Mouse (Mus musculus) kidney, postnatal 10 days (tissue): ENCODE data around the gene Ubald2.
"Not testable (repeated sequence)": the region's sequence is repeated elsewhere in the genome, so short reads cannot be mapped to it uniquely, and the experiment has no call there.

Experiments used
- DNase-seq: peaks from one replicate; pipeline ENCODE4 v3.0.0; 2021; ENCODE audit warnings: mixed read lengths

Gene Ubald2

DNA sequence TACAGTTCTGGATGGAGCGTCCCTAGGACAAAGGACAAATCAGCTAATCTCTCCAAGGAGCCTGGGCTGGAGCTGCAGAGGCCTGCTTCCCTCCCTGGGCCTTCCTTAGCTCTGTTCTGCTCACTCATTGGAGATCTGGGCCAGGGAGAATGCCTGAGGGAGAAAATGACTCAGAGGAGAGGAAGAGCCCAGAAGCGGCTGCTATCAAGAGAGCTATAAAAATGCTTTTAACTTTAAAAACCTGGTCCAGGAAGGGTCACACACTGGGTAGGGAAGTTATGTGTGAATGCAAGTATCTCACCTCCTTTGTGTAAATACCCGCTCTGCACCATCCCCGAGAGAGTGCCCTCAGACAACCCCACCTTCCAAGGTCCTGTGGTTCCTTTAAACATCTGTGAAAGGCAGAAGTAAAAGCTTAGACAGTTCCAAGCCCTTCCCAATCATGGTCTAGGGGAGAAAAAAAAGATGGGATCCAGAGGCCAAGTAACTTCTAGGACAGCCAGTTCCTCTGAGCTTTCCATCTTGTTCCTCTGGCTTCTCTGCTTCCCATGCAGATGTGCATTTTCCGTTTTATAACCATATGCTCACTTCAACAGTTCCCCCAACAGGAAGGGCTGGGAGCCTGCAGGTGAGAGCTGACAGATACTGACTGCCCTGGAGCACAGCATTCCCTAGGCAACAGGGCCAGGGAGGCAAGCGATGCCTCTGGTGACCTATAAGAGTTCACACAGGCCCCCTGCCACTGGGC, 17.5 kb upstream of the Ubald2 start:
- DNase-seq: no peak

GRCm38 (mm10) chr11:116417054-116417453, 16.8 kb upstream of the Ubald2 start:
- DNase-seq: no peak

- peak; percentile 65 for DNase-seq
Measured at GRCm38 (mm10) chr11:116418194-116418840, 15.6 kb upstream of the Ubald2 start.

DNA sequence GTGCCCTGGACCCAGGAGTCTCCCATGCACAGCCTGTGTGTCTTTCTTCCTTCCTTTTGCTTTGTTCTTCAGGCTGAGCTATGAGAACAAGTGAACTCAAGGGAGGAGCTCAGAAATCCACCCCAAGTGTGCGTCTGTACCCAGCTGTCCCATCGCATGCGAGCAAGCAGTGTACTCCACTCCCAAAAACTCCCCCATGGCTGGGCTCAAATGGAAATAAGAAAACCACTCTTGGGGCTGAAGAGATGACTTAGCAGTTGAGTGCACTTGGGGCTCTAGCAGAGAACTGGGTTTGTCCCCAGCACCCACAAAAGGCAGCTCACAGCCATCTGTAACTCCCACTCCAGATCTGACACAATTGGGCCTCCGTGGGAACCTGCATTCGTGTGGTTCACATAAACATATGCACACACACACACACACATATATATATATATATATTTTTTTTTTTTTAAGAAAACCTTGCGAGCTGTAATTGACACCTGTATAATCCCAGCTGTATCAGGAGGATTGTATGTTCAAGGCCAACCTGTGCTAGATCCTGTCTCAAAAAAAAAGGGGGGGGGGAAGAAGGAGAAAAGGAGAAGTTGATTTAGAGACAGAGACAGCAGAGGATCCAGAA, 14.9 kb upstream of the Ubald2 start:
- DNase-seq: no peak

DNA sequence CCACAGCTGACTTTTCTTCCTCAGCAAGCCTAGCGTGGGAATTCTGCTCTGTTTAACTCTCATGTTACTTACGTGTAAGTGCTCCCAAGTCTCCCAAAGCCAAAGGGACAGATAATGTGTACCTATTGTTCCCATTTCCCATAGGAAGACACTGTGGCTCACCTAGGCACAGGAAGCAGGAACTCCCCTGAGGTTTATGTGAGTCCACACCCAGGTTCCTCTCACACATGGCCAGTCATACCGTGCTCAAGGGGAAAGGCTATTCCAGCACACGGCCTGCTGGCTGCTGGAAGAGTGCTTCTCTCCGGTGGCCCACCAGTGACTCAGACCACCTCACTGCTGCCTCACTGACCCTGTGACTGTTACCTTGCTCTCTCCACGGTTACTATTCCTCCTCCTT, 12.8 kb upstream of the Ubald2 start:
- DNase-seq: no peak

DNA sequence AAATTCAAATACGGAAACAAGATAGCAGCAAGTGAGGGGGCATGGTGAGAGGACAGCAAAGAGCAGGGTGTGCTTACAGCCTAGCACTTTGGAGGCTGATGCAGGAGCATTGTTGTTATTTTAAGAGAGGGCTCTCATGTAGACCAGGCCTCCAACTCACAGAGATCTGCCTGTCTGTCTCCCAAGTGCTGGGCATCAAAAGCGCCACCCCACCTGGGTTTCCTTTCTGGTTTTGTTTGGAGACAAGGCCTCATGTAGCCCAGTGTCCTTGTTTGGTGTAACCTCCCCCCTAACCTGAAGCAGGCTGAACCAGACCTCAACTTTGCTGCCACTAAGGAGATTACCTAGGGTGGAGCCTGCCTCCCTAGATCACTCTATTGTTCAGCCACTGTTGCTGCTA, 11.3 kb upstream of the Ubald2 start:
- no peak for DNase-seq

DNA sequence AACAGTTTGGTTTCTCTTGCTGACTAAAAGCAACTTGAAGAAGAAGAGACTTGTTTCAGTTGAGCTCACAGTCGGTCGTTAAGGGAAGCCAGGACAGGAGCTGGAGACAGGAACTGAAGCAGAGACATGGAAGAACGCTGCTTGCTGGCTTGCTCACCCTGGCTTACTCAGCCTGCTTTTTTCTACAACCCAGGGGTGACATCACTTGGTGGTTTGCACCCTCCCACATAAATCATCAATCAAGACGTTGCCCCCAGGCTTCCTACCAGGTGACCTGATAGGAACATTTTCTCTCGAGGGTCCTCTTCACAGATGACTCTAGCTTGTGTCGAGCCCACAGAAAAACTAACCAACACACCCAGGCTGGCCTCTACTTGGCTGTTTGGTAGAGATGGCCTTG, 10.7 kb upstream of the Ubald2 start:
- no peak for DNase-seq

DNA sequence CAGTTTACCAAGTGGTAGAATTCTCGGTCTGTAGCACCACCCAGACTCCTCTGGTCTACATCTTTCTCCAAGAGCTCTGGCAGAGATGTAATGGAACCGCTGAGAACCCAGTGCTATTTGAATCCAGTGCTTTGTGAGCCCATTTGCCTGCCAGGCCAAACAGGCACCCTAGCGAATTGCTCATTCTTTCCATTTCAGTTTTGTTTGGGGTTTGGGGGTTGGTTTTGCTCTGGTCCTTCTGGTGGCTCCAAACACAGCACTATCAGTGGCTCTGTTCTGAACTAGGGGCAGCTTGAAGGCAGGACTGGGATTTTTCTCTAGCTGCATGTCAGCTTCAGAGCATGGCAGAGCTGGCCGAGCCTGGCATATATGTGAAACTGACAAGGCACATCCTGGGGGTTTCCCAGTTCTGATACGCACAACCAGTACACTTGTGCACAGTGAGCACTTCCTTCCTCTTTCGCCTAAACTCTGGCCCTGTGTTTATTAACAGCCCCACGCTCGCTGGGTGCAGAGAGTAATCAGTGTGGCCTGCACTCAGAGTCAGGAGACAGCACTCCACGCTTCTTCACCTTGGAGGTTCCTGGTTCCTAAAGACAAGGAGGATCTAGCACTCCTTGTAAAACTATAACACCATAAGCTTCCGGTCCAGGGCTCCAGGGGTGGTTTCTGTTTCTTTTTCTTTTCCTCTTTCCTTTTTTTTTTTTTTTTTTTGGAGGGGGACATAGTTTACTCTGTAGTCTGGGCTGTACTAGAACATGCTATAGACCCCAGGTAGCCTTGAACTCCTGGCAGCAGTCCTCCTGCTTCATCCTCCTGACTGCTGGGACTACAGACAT, 9.9 kb upstream of the Ubald2 start:
- DNase-seq: peak; percentile 25

- DNase-seq: no peak
Measured at GRCm38 (mm10) chr11:116424621-116425407, 9.1 kb upstream of the Ubald2 start.

DNA sequence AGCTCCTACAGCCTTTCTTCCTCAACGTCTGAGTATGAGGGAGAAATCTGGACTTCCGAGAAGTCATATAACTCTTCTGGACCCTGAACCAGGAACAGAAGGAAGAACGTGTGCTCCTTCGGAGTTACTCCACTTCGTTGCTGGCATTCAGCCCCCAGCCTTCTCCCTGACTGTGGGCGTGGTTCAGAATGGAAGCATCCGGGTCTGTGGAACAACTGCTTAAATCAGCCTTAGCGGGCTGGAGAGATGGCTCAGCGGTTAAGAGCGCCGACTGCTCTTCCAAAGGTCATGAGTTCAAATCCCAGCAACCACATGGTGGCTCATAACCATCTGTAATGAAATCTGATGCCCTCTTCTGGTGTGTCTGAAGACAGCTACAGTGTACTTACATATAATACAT, 7.6 kb upstream of the Ubald2 start:
- DNase-seq: not testable (repeated sequence)

GRCm38 (mm10) chr11:116426852-116427575, 6.9 kb upstream of the Ubald2 start:
- no peak for DNase-seq

- DNase-seq: peak; percentile 43
Measured at GRCm38 (mm10) chr11:116428872-116429859, 4.7 kb upstream of the Ubald2 start.

DNA sequence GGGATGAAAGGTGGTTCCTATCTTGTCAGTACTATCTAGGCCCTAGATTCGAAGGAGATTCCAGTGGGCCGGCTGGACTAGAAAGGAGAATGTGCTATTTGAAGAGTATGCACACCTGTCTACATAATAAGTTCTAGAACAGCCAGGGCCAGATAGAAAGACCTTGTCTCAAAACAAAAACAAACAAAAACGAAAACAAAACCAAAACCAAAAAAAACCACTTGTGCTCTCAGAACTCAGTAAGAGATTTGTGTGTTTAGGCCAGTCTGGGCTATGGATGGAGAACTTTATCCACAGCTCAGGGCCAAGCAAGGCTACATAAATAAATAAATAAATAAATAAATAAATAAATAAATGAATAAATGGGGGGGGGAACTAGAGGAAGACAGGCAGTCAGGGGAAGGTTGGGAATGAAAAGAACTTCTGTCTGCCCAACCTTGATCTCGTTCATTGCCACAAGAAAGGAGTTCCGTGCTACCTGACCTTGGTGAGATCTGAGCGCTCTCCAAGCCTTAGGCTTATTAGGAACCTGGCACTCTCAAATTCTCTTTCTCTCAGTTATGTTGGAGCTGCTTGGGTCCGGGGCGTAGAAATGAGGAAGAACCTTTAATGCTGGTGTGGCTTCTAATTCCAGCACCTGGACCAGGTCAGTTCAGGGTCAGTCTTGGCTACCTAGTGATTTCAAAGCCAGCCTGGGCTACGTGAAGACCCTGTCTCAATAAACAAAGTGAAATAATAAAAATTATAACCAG, 3.9 kb upstream of the Ubald2 start:
- DNase-seq: no peak

- peak; percentile 25 for DNase-seq
Measured at GRCm38 (mm10) chr11:116430723-116431427, 3.0 kb upstream of the Ubald2 start.

- peak; percentile 52 for DNase-seq
Measured at GRCm38 (mm10) chr11:116431428-116432077, 2.3 kb upstream of the Ubald2 start.

DNA sequence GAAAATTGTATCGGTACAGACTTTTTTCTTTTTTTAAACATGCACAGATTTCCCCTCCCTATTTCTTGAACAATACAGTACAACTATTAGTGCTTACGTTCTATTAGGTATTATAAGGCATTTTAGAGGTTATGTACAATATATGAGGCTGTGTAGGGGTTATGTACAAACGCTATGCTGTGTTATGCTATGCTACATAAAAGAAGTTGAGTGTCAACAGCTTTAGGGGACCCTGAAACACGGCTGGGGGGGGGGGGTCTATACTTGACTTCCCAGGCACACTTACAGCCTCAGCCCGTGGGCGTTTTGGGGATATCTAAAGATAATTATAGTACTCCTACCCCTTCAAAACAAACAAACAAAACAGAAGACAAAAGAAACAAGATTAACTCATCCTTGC, 1.8 kb upstream of the Ubald2 start:
- no peak for DNase-seq

- DNase-seq: no peak
Measured at GRCm38 (mm10) chr11:116432593-116433355, 1.1 kb upstream of the Ubald2 start.
